Mouse (Mus musculus) neural tube, embryonic 15.5 days (tissue): ENCODE measurements around the gene Col5a1. TPM values are rescaled to one million over a fixed set of nuclear protein-coding genes. Genes with fewer than 3 reads are reported as not detected.

Experiments used
- ATAC-seq: fragments of 200-750 bp; cut with Nextera tagmentation; 2 replicates; pipeline ENCODE4 v1.8.0; 2017; ENCODE audit warnings: mild to moderate bottlenecking, moderate TSS enrichment, moderate library complexity; ENCODE audit not compliant: low FRiP score
- H3K27ac ChIP-seq: fragments of 300-500 bp; sonication (generic); replicated peaks from 2 replicates; pipeline ENCODE4 v1.5.1; 2015; ENCODE audit warnings: mild to moderate bottlenecking, inconsistent platforms
- H3K27me3 ChIP-seq: fragments of 300-500 bp; sonication (generic); replicated peaks from 2 replicates; pipeline ENCODE4 v1.6.1; 2015; ENCODE audit warnings: inconsistent platforms
- H3K36me3 ChIP-seq: fragments of 300-500 bp; sonication (generic); 2 replicates; pipeline ENCODE4 v1.6.1; 2015; ENCODE audit warnings: inconsistent platforms
- H3K4me1 ChIP-seq: fragments of 300-500 bp; sonication (generic); 2 replicates; pipeline ENCODE4 v1.6.1; 2015; ENCODE audit warnings: inconsistent platforms
- H3K4me2 ChIP-seq: fragments of 300-500 bp; sonication (generic); 2 replicates; pipeline ENCODE4 v1.6.1; 2015; ENCODE audit warnings: inconsistent platforms, mild to moderate bottlenecking, moderate library complexity
- H3K4me3 ChIP-seq: fragments of 300-500 bp; sonication (generic); replicated peaks from 2 replicates; pipeline ENCODE4 v1.5.1; 2015; ENCODE audit warnings: mild to moderate bottlenecking, inconsistent platforms
- H3K9ac ChIP-seq: fragments of 300-500 bp; sonication (generic); replicated peaks from 2 replicates; pipeline ENCODE4 v1.6.1; 2015; ENCODE audit warnings: mild to moderate bottlenecking, inconsistent platforms
- H3K9me3 ChIP-seq: fragments of 300-500 bp; sonication (generic); replicated peaks from 2 replicates; pipeline ENCODE4 v1.6.1; 2016; ENCODE audit warnings: inconsistent platforms
- WGBS: fragments of 180-500 bp; shearing (Covaris S2); methylation state at CpG from one replicate; pipeline ENCODE4 v1.1.7; 2015; ENCODE audit warnings: mixed read lengths; 5-methylcytosine and 5-hydroxymethylcytosine counted together
- polyA plus RNA-seq: library from polyadenylated mRNA; unstranded; fragments of >200 nt; fragmentation: Nextera tagmentation; extraction: Ambion mirVana; gene quantifications from 2 replicates; pipeline ENCODE4 v1.2.1, GENCODE M21; 2015

Gene Col5a1
- polyA plus RNA-seq, 1 experiment from 2014 or later = 21.5 TPM

- H3K4me1 ChIP-seq = 0 out of 2 replicates have a peak, but pooled peaks cover 5% of the 10 kb centered on the region
- no peak overlapping the region for H3K9ac ChIP-seq
- no peak overlapping the region for H3K4me3 ChIP-seq
- ATAC-seq = no peak
- WGBS = 70% methylated on average over 4 of the region's 4 CpGs
- no peak overlapping the region for H3K27ac ChIP-seq
- no peak overlapping the region for H3K4me2 ChIP-seq
- H3K9me3 ChIP-seq = no peaks in the 10 kb centered on the region
- H3K27me3 ChIP-seq = no peaks in the 10 kb centered on the region
- no peaks in the 10 kb centered on the region for H3K36me3 ChIP-seq
These were observed 90.3 kb downstream of the Col5a1 start for GRCm38 (mm10) chr2:27976512-27976911.

DNA sequence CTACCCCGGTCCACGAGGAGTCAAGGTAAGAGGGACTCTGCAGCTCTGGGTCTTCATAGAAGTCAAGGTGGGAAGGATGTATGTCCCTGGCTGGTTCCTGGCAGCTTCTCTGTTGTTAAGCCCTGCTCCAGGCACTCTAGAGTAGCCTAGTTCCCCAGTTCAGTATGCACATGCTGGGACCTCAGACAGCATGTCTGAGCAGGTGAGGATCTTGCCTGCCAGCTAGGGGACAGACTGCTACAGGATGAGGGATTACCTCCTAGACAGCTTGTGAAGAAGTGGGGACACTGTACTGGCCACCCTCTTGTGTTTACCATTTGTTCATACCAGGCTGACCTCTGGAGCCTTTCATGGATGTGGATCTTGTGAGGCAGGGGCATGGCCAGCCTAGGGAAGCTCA lies 94.8 kb downstream of the Col5a1 start:
- no peak for ATAC-seq
- 87% methylated on average over 2 of the region's 2 CpGs for WGBS
- H3K4me1 ChIP-seq = 0 out of 2 replicates have a peak, but pooled peaks cover 5% of the 10 kb centered on the region

DNA sequence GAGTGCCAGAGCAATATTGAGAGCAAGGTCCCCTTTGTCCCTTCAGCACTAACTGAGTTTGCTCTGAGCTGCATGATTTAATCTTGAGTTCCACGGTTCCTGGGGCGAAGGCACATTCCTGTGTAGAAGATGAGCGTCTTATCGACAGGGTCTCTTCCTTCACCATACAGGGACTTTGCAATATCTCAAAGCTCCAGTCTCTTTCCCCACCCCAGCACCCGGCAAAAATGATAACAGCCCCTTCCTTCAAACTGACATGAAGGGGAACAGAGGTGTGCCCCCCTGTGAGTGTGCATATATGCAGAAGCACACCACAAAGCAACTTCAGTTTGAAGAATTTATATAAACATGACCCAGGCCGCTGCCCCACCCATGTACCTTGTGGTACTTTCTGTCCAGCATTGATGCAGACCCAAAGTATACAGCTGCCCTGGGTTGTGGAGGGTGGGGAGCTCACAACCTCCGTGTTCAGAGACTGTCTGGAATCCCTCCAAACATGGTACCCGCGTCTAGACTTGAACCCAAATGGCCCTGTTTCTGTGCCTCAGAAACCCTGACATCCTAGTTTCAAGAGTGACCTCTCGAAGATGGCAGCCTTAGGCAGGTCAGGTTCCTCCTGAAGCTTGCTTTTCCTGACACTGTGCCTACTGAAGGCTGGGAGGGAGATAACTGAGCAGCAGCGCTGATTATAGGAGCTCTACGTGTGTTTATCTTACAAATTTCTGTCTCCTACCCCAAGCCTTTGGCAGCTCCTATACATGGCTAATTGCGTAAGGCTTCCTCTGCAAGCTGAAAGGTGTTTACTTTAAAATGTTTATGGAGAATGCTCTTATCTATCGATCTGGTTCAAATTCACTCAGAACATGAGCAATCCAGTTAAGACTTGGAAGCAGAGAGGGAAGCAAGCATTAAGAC lies 95.7 kb downstream of the Col5a1 start:
- H3K27me3 ChIP-seq = no peaks in the 10 kb centered on the region
- ATAC-seq = no peak
- no peak overlapping the region for H3K9ac ChIP-seq
- H3K4me1 ChIP-seq = 0 out of 2 replicates have a peak, but pooled peaks cover 5% of the 10 kb centered on the region
- H3K9me3 ChIP-seq = no peaks in the 10 kb centered on the region
- H3K4me2 ChIP-seq = no peak overlapping the region
- no peak overlapping the region for H3K4me3 ChIP-seq
- 88% methylated on average over 14 of the region's 14 CpGs for WGBS
- no peaks in the 10 kb centered on the region for H3K36me3 ChIP-seq
- H3K27ac ChIP-seq = no peak overlapping the region

More for the DNA sequence above, 94.8 kb downstream of the Col5a1 start:
- H3K9ac ChIP-seq = no peak overlapping the region
- no peaks in the 10 kb centered on the region for H3K36me3 ChIP-seq
- H3K27ac ChIP-seq = no peak overlapping the region
- no peak overlapping the region for H3K4me2 ChIP-seq
- no peak overlapping the region for H3K4me3 ChIP-seq
- no peaks in the 10 kb centered on the region for H3K27me3 ChIP-seq
- no peaks in the 10 kb centered on the region for H3K9me3 ChIP-seq

GRCm38 (mm10) chr2:27983093-27983492 lies 96.9 kb downstream of the Col5a1 start:
- Histone ChIP-seq H3K27me3 (no peaks in the 10 kb centered on the region), H3K9me3 (no peaks in the 10 kb centered on the region), H3K4me3 (no peak overlapping the region), H3K27ac (no peak overlapping the region), H3K36me3 (no peaks in the 10 kb centered on the region), H3K4me1 (0 out of 2 replicates have a peak, but pooled peaks cover 2% of the 10 kb centered on the region), H3K9ac (no peak overlapping the region), H3K4me2 (no peak overlapping the region)
- ATAC-seq = no peak

- no peak for ATAC-seq
- Histone ChIP-seq H3K4me2 (no peak overlapping the region), H3K9me3 (no peaks in the 10 kb centered on the region), H3K9ac (no peak overlapping the region), H3K36me3 (no peaks in the 10 kb centered on the region), H3K27me3 (no peaks in the 10 kb centered on the region), H3K27ac (no peak overlapping the region), H3K4me1 (no peaks in the 10 kb centered on the region), H3K4me3 (no peak overlapping the region)
- WGBS = 37% methylated on average over 3 of the region's 3 CpGs
These were observed 97.7 kb downstream of the Col5a1 start for GRCm38 (mm10) chr2:27983884-27984283.

DNA sequence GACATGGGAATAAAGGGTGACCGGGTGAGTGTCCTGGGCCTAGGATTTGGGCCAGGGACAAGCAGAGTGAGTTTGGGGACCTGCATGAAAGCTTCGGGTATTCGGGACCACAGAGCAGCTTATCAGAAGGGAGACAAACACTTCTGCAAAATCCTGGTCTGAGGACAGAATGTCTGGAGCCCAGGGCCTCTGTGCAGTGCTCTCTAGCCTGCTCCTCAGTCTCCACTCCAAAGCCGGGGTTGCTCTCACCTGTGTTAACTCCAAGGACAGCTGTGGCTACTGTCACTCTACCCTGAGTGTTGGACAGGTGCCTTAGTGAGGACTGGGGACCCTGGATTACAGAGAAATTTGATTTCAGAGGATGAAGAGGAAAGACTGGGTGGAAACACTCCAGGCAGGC lies 100.5 kb downstream of the Col5a1 start:
- Histone ChIP-seq H3K36me3 (no peaks in the 10 kb centered on the region), H3K4me2 (no peak overlapping the region), H3K27ac (no peak overlapping the region), H3K27me3 (no peaks in the 10 kb centered on the region), H3K9ac (no peak overlapping the region), H3K9me3 (no peaks in the 10 kb centered on the region), H3K4me1 (no peaks in the 10 kb centered on the region), H3K4me3 (no peak overlapping the region)
- WGBS = 93% methylated on average over 4 of the region's 4 CpGs
- ATAC-seq = no peak

- Histone ChIP-seq H3K36me3 (no peaks in the 10 kb centered on the region), H3K9ac (no peak overlapping the region), H3K4me3 (no peak overlapping the region), H3K4me2 (no peak overlapping the region), H3K27me3 (no peaks in the 10 kb centered on the region), H3K4me1 (peaks cover 19% of the 10 kb centered on the region), H3K9me3 (no peaks in the 10 kb centered on the region), H3K27ac (no peak overlapping the region)
- 75% methylated on average over 13 of the region's 13 CpGs for WGBS
- no peak for ATAC-seq
These were observed 104.4 kb downstream of the Col5a1 start for GRCm38 (mm10) chr2:27990430-27991211.

- Histone ChIP-seq H3K4me3 (no peak overlapping the region), H3K27me3 (no peaks in the 10 kb centered on the region), H3K9me3 (no peaks in the 10 kb centered on the region), H3K36me3 (no peaks in the 10 kb centered on the region), H3K4me2 (no peak overlapping the region), H3K27ac (peak overlapping the region; percentile 38), H3K9ac (no peak overlapping the region), H3K4me1 (peaks cover 19% of the 10 kb centered on the region)
- 71% methylated on average over 5 of the region's 5 CpGs for WGBS
- peak; percentile 17; the same call in 1 of the 2 replicates for ATAC-seq
These were observed 107.2 kb downstream of the Col5a1 start for GRCm38 (mm10) chr2:27993416-27993815.

GRCm38 (mm10) chr2:27999996-28000583 lies 113.9 kb downstream of the Col5a1 start:
- Histone ChIP-seq H3K27ac (peak overlapping the region; percentile 9; the same call in 1 of the 2 replicates), H3K9ac (no peak overlapping the region), H3K36me3 (no peaks in the 10 kb centered on the region), H3K4me3 (no peak overlapping the region), H3K27me3 (no peaks in the 10 kb centered on the region), H3K4me2 (no peak overlapping the region), H3K4me1 (0 out of 2 replicates have a peak, but pooled peaks cover 8% of the 10 kb centered on the region), H3K9me3 (no peaks in the 10 kb centered on the region)
- 87% methylated on average over 9 of the region's 9 CpGs for WGBS
- ATAC-seq = no peak

DNA sequence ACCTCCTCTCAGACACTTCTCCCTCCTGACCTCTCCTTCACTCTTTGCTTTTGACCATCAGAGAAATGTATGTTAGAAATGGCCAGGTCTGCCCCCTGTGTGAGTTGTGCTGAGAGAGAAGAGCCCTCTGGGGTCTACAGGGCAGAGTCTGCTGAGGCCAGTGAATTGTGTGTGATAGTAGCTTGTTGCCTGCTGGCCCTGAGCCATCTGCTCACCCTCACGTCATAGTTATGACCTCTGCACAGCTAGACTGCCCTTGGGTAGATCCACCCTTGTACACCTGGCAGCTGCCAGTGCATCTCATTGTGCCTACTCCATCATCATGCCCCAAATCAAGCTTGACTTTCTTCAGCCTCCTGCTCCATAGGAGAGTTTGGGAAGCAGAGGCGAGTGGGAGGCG lies 114.4 kb downstream of the Col5a1 start:
- Histone ChIP-seq H3K4me1 (0 out of 2 replicates have a peak, but pooled peaks cover 6% of the 10 kb centered on the region), H3K36me3 (no peaks in the 10 kb centered on the region), H3K9me3 (no peaks in the 10 kb centered on the region), H3K4me2 (no peak overlapping the region), H3K4me3 (no peak overlapping the region), H3K27me3 (no peaks in the 10 kb centered on the region), H3K27ac (no peak overlapping the region), H3K9ac (no peak overlapping the region)
- no peak for ATAC-seq
- whole genome bisulfite sequencing = 75% methylated on average over 3 of the region's 3 CpGs

GRCm38 (mm10) chr2:28001206-28001605 lies 115.0 kb downstream of the Col5a1 start:
- Histone ChIP-seq H3K9ac (no peak overlapping the region), H3K27ac (no peak overlapping the region), H3K4me1 (0 out of 2 replicates have a peak, but pooled peaks cover 6% of the 10 kb centered on the region), H3K9me3 (no peaks in the 10 kb centered on the region), H3K4me2 (no peak overlapping the region), H3K36me3 (no peaks in the 10 kb centered on the region), H3K4me3 (no peak overlapping the region), H3K27me3 (no peaks in the 10 kb centered on the region)
- no peak for ATAC-seq
- WGBS = 82% methylated on average over 11 of the region's 11 CpGs
